In the genomic region with DNA sequence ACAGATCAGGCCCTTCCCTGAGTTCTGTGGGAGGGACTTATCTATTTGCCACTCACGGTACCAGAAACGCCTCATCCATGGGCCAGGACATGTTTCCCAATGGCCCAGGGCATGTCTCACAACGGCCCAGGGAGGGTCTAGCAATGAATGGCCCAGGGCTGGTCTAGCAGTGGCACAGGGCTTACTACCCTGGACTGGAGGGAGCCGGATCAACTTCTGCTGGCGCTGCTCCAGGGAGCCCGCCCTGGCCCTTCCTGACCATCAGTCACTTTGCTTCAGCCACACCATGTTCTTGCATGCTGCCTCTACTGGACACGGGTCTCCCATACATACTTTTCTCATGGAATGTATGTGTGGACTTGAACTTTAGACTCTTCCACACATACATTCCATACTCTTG, we compare ENCODE assay signal across 17 mouse cellular contexts.
DNase-seq lines count a peak whose midpoint lies in the region; ATAC-seq and TF ChIP-seq lines count a peak whose summit lies in the region.
"Had no signal": no experiment of that assay in that cellular context is flagged by ENCODE, and none has a peak within 500 bp of the region (broad histone marks: within the 10 kb centered on the region; RNA-seq: fewer than 3 reads in every experiment).

No protein-coding gene starts in this region.

- H3K4me3 ChIP-seq in kidney, adult 2 months (ENCODE audit: insufficient read depth, low read depth, low read length), result no peak overlapping the region
- H3K4me3 ChIP-seq in kidney, embryonic 14.5 days (ENCODE audit: low read length), result no peak overlapping the region
- no peak overlapping the region for H3K4me3 ChIP-seq in embryonic facial prominence, embryonic 10.5 days
- no peak overlapping the region for H3K4me3 ChIP-seq in lung, embryonic 16.5 days (ENCODE audit: low read length)
- H3K4me3 ChIP-seq: embryonic facial prominence, embryonic 12.5 days; forebrain, embryonic 15.5 days; hindbrain, embryonic 13.5 days had no signal

- DNase-seq in kidney, adult 2 months, result peak; percentile 11
- DNase-seq in embryonic facial prominence, embryonic 10.5 days (ENCODE audit: low spot score), result no peak
- peak; percentile 20 for DNase-seq in lung, postnatal 25 days (ENCODE audit: low spot score)
- no peak for DNase-seq in yolk sac, embryonic 10.5 days (ENCODE audit: low spot score)
- DNase-seq: adrenal gland, adult 8-10 months; adrenal gland, postnatal 36 days; cerebellum, adult 2 months; cerebellum, postnatal 10 days; gastrocnemius, postnatal 10 days; heart, postnatal 10 days had no signal

- H3K4me2 ChIP-seq in kidney, embryonic 14.5 days (replicated peaks; ENCODE audit: low read depth, low read length), result no peak overlapping the region
- no peak overlapping the region for H3K4me2 ChIP-seq in lung, embryonic 16.5 days (ENCODE audit: low read depth, low read length)
- H3K4me2 ChIP-seq: embryonic facial prominence, embryonic 12.5 days; forebrain, embryonic 15.5 days; hindbrain, embryonic 13.5 days had no signal

- TF ChIP-seq CTCF in kidney, adult 2 months (conservative IDR thresholded peaks at IDR 0.05; ENCODE audit: insufficient read depth, insufficient read length, low read depth, low read length), result no peak

- no peaks in the 10 kb centered on the region for H3K4me1 ChIP-seq in kidney, adult 2 months (ENCODE audit: control insufficient read depth, insufficient read depth, low read length)
- H3K4me1 ChIP-seq in kidney, embryonic 14.5 days (ENCODE audit: control insufficient read depth, insufficient read depth, low read length), result peaks cover 11% of the 10 kb centered on the region
- H3K4me1 ChIP-seq in embryonic facial prominence, embryonic 10.5 days, result peaks cover 16% of the 10 kb centered on the region
- H3K4me1 ChIP-seq in lung, embryonic 16.5 days (replicated peaks; ENCODE audit: control insufficient read depth, insufficient read depth, low read length), result peaks cover 9% of the 10 kb centered on the region

- no peak overlapping the region for H3K9ac ChIP-seq in kidney, embryonic 14.5 days (ENCODE audit: low read depth, low read length)
- H3K9ac ChIP-seq in lung, embryonic 16.5 days (ENCODE audit: low read length), result no peak overlapping the region
- H3K9ac ChIP-seq: embryonic facial prominence, embryonic 12.5 days; forebrain, embryonic 15.5 days; hindbrain, embryonic 13.5 days had no signal

- H3K9me3 ChIP-seq in kidney, embryonic 14.5 days (ENCODE audit: control insufficient read depth, low read length), result no peaks in the 10 kb centered on the region
- H3K9me3 ChIP-seq in embryonic facial prominence, embryonic 10.5 days, result no peaks in the 10 kb centered on the region
- H3K9me3 ChIP-seq in lung, embryonic 16.5 days (ENCODE audit: control insufficient read depth, low read length), result no peaks in the 10 kb centered on the region
- H3K9me3 ChIP-seq: embryonic facial prominence, embryonic 12.5 days; forebrain, embryonic 15.5 days; hindbrain, embryonic 13.5 days had no signal

- no peak for TF ChIP-seq POLR2A in kidney, adult 2 months (IDR thresholded peaks at IDR 0.05; ENCODE audit: low read depth, low read length)

- WGBS in kidney, adult 2 months, result 84% methylated on average over 7 of the region's 7 CpGs
- 83% methylated on average over 7 of the region's 7 CpGs for WGBS in kidney, embryonic 14.5 days
- 93% methylated on average over 7 of the region's 7 CpGs for WGBS in embryonic facial prominence, embryonic 10.5 days
- 71% methylated on average over 7 of the region's 7 CpGs for WGBS in lung, embryonic 16.5 days

- H3K27me3 ChIP-seq in kidney, adult 2 months (replicated peaks; ENCODE audit: control insufficient read depth, insufficient read depth, low read length), result no peaks in the 10 kb centered on the region
- no peaks in the 10 kb centered on the region for H3K27me3 ChIP-seq in kidney, embryonic 14.5 days (ENCODE audit: control insufficient read depth, insufficient read depth, low read length)
- 0 out of 2 replicates have a peak, but pooled peaks cover 4% of the 10 kb centered on the region for H3K27me3 ChIP-seq in embryonic facial prominence, embryonic 10.5 days (replicated peaks; ENCODE audit: low read depth, poor library complexity, severe bottlenecking)
- H3K27me3 ChIP-seq in lung, embryonic 16.5 days (ENCODE audit: control insufficient read depth, insufficient read depth, low read depth, low read length), result no peaks in the 10 kb centered on the region
- H3K27me3 ChIP-seq: embryonic facial prominence, embryonic 12.5 days; forebrain, embryonic 15.5 days had no signal

- no peak for ATAC-seq in kidney, embryonic 14.5 days (ENCODE audit: low FRiP score, low TSS enrichment)
- 0 out of 2 replicates have a peak, but pooled peaks have one; percentile 27 for ATAC-seq in lung, embryonic 16.5 days (ENCODE audit: low read depth)
- ATAC-seq in inflammation-experienced regulatory T-cells, adult 6 months, result no peak
- ATAC-seq: forebrain, embryonic 15.5 days; hindbrain, postnatal 0 days had no signal

- no peaks in the 10 kb centered on the region for H3K36me3 ChIP-seq in kidney, adult 2 months (ENCODE audit: control insufficient read depth, insufficient read depth, low read length)
- H3K36me3 ChIP-seq in kidney, embryonic 14.5 days (ENCODE audit: control insufficient read depth, insufficient read depth, low read length), result no peaks in the 10 kb centered on the region
- no peaks in the 10 kb centered on the region for H3K36me3 ChIP-seq in embryonic facial prominence, embryonic 10.5 days (replicated peaks)
- no peaks in the 10 kb centered on the region for H3K36me3 ChIP-seq in lung, embryonic 16.5 days (ENCODE audit: control insufficient read depth, insufficient read depth, low read length)
- H3K36me3 ChIP-seq: embryonic facial prominence, embryonic 12.5 days; forebrain, embryonic 15.5 days; hindbrain, embryonic 13.5 days had no signal

- no peak overlapping the region for H3K27ac ChIP-seq in kidney, adult 2 months (ENCODE audit: insufficient read depth, low read depth, low read length)
- H3K27ac ChIP-seq in kidney, embryonic 14.5 days (ENCODE audit: low read depth, low read length), result no peak overlapping the region
- H3K27ac ChIP-seq in embryonic facial prominence, embryonic 10.5 days (replicated peaks), result 0 out of 2 replicates have a peak overlapping the region, but pooled peaks have one; percentile 24
- no peak overlapping the region for H3K27ac ChIP-seq in lung, embryonic 16.5 days (ENCODE audit: low read length)
- H3K27ac ChIP-seq: embryonic facial prominence, embryonic 12.5 days; forebrain, embryonic 15.5 days; hindbrain, embryonic 13.5 days; hindbrain, postnatal 0 days had no signal

Comparison
In these comparisons a context has a peak if more than half of its experiments do, and no peak if none do; other contexts are left out.
1. DNase-seq: peak in kidney, adult 2 months (single experiment) and lung, postnatal 25 days (single experiment); none in embryonic facial prominence, embryonic 10.5 days (single experiment) and yolk sac, embryonic 10.5 days (single experiment).